Mouse (Mus musculus) cerebellum, adult 18-20 months (tissue): ENCODE data around the gene Tmprss12.
"Not testable (repeated sequence)": the region's sequence is repeated elsewhere in the genome, so short reads cannot be mapped to it uniquely, and the experiment has no call there.

Experiments
- DNase-seq, 2 experiments: peaks; one replicate each; pipeline ENCODE4 v3.0.0; 2021

Gene Tmprss12

DNA sequence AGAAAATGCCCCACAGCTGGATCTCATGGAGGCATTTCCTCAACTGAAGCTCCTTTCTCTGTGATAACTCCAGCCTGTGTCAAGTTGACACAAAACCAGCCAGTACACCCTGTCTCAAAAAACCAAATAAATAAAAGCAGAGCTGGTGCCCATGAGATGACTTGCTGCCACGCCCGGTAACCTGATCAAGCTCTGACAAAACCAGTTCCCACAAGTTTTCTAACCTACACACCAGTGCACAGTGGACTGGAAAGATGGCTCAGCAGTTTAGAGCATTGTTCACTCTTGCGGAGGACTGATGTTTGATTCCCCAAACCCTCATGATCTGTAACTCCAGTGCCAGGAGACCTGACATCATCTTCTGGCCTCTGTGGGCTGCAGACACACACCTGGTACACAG is 44.6 kb downstream of the Tmprss12 start:
- DNase-seq = no peak

DNA sequence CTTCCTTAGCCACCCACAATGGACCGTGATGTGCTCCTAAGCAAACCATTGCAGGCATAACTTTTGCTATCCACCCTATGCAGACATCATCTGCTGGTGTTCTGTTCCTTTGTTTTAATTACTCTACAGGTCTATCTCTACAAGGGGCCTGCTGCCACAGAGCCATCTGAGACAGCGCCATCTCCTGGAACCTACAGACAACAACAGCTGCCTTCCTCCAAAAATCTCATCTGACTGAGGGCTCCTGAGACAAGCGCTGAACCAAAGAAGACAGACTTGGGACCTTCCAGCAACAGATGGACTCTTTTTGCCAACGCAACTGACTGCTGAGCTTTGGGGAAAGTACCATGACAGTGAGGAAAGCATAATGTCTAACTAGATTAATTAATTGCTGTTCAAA is 47.5 kb downstream of the Tmprss12 start:
- not testable (repeated sequence) for DNase-seq

DNA sequence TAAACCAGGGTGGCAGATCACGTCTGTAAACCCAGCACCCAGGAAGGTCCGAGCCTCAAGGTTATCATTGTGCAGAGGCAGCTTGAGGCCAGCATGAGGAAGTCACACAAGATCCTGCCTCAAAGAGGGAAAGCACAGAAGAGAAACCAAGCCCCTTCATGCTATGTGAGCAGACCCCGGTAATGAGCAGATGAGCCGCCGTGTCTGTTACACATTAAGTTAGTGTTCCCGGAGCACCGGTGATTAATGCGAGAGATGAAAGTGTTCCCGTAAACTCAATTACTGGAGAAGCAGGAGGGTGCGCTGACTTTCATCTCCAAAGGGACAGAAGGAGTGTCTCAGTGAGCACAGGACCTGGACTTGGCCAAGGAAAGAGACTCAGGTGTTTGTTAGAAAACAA is 48.7 kb downstream of the Tmprss12 start:
- DNase-seq = not testable (repeated sequence)

GRCm38 (mm10) chr15:100330739-100331138 is 50.1 kb downstream of the Tmprss12 start:
- no peak for DNase-seq

DNA sequence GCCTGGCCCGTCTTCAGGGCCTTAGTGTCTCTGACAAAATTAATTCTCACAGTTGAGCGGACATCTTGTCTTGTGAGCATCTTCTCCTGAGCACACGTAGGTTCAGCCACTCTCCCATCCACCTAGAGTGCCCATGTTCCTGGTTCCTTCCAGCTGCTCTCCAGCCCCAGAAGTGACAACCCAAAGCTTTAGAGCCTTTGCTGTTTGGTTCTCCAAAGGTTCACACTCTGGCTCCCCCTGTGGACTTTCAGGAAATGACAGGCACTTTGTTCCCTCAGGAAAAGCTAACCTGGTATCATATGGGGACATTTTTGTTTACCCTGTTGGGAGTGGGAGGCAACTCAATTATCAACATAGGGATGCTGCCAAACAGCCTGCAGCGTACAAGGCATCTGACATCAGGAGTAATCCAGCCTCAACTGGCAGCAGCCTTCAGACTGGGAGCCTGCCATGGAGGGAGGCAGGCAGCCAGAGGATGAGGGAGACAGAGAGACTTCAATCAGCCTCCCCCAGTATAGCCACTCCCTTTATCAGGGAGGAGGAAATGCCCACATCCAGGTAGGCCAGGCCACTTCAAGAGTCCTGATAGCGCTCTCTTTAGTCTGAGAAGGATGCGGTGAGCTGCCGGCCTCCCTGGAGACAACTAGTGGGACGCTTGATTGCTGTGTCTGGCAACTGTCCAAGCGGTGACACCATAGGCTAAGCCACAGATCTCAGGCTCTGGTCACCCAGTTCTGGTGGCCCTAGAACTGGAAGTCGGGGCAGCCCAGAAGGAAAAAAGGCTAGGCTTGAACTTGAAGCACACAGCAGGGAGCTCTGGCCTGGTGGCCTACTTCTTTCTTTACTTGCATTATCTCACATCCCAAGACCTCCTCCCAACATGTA is 51.7 kb downstream of the Tmprss12 start:
- DNase-seq = not testable (repeated sequence)

DNA sequence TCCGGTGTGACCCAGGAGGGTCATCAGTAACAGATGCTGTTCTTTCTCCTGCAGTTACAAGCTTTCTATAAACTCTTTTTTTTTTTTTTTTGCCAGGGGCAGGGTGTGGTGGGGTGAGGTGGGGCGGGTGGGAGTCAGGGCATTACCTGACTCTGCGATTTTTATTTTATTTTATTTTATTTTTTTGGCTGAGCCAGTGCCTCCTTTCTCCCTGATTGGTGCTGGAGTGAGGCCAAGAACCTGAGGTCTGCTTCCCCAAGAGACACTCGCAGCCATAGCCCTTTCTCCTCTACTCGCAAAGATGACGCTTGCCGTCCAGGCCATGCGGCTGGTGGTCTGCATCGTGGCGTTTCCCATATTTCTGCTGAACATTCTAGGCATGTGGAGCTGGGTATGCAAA is 54.0 kb downstream of the Tmprss12 start, which contains the start of gene Mettl7a3:
Mettl7a3 (plus strand) TSS at position 301 of the 400 bp plus-strand sequence.
- no peak for DNase-seq

DNA sequence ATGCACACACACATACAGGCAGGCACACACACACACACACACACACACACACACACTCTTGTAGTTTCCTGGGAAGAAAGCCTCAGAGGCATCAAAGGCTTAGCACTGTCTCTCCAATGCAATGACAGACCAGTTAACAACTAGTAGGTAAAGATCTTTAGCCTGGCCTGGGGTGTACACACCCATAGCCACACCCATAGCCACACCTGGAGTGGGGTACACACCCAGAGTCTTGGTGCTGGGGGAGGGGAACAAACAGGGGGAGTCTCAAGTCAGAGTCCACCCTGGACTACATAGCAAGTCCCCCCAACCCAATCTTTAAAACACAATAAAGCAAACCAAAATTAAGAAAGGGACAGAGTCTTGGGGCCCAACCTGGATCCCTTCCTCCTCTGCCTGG is 56.7 kb downstream of the Tmprss12 start:
- not testable (repeated sequence) for DNase-seq

DNA sequence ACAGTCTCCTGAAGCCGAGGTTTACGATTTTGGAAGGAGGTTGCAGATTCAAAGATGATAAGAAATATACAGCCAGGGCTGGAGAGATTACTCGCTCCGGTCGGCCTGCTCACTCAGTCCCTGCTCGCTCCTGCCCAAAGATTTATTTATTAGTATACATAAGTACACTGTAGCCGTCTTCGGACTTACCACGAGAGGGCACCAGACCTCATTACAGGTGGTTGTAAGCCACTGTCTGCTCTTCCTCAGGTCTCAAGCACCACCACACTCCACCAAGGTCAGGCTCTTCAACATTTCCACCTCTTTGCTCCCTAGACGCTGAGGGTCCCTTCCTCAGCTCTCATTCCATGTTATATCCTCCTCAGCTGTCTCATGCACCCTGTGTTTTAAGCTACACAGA is 57.2 kb downstream of the Tmprss12 start:
- DNase-seq = peak; percentile 69 to 80

GRCm38 (mm10) chr15:100341314-100341980 is 60.8 kb downstream of the Tmprss12 start:
- DNase-seq = not testable (repeated sequence)
